Mouse (Mus musculus) gastrocnemius, adult 18-20 months (tissue): ENCODE data around the gene Eea1. TPM values are rescaled to one million over a fixed set of nuclear protein-coding genes. Genes with fewer than 3 reads are reported as not detected.
"Not testable (repeated sequence)": the region's sequence is repeated elsewhere in the genome, so short reads cannot be mapped to it uniquely, and the experiment has no call there.

Experiments
- DNase-seq: peaks from one replicate; pipeline ENCODE4 v3.0.0; 2021; ENCODE audit warnings: low spot score
- total RNA-seq, 2 experiments: library from RNA; stranded (reverse); gene quantifications; 2 replicates each; pipeline ENCODE4 v1.2.3; 2021

The Eea1 gene
- total RNA-seq, 2 experiments from 2014 or later = 23.6 to 29.5 TPM

- DNase-seq = no peak
These were observed 108.1 kb downstream of the Eea1 start for GRCm38 (mm10) chr10:96048550-96048949.

- DNase-seq = no peak
These were observed 126.9 kb downstream of the Eea1 start for GRCm38 (mm10) chr10:96067347-96067746.

- DNase-seq = no peak
These were observed 133.9 kb downstream of the Eea1 start for GRCm38 (mm10) chr10:96074386-96074785.

GRCm38 (mm10) chr10:96075403-96075802 lies 135.0 kb downstream of the Eea1 start:
- DNase-seq = no peak

GRCm38 (mm10) chr10:96075880-96076279 lies 135.4 kb downstream of the Eea1 start:
- DNase-seq = peak; percentile 22

- no peak for DNase-seq
These were observed 136.0 kb downstream of the Eea1 start for GRCm38 (mm10) chr10:96076461-96076860.

- not testable (repeated sequence) for DNase-seq
These were observed 137.1 kb downstream of the Eea1 start for GRCm38 (mm10) chr10:96077480-96078066.

GRCm38 (mm10) chr10:96079823-96080222 lies 139.4 kb downstream of the Eea1 start:
- DNase-seq = no peak

- DNase-seq = peak; percentile 15
These were observed 140.3 kb downstream of the Eea1 start for GRCm38 (mm10) chr10:96080440-96081381.

- DNase-seq = no peak
These were observed 141.8 kb downstream of the Eea1 start for GRCm38 (mm10) chr10:96082203-96082602.

GRCm38 (mm10) chr10:96089744-96090143 lies 149.3 kb downstream of the Eea1 start:
- DNase-seq = no peak

GRCm38 (mm10) chr10:96090388-96090787 lies 149.9 kb downstream of the Eea1 start:
- DNase-seq = no peak

GRCm38 (mm10) chr10:96093890-96094531 lies 153.6 kb downstream of the Eea1 start:
- no peak for DNase-seq

- DNase-seq = no peak
These were observed 154.1 kb downstream of the Eea1 start for GRCm38 (mm10) chr10:96094559-96094958.

Other genes with a start within 250 kb of the Eea1 start
- gene Gm33543, start 97.7 kb upstream of the Eea1 start, total RNA-seq = 1 to 10 TPM; 1.9 TPM
- not detected for gene Gm5426, start 196.0 kb downstream of the Eea1 start, total RNA-seq